Mouse (Mus musculus) cerebellum, adult (tissue): ENCODE results near the gene Pim3.

Source experiments
- ATAC-seq: cut with Nextera tagmentation; 2 replicates; pipeline ENCODE4 v1.9.2; 2017; ENCODE audit warnings: mild to moderate bottlenecking, moderate library complexity, mixed read lengths; ENCODE audit not compliant: insufficient number of reproducible peaks, low FRiP score, low TSS enrichment

Pim3 gene

DNA sequence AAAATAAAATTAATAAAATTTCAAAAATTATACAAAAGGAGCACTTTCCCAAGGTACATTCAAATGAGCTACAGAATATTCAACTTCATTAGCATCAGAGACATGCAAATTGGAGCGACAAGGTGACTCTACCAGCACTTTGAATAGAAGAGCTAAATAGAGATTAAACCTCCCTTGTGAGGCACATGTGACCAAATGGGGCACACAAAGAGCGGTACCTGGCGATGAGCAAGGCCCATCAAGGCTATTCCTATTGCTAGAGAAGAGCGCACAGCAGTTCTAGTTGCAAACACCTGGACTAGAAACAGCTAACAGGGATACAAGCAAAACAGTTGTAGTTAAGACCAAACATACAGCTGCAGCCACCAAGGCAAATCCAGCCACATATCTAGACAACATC is 44.4 kb downstream of the Pim3 start:
- ATAC-seq: no peak

DNA sequence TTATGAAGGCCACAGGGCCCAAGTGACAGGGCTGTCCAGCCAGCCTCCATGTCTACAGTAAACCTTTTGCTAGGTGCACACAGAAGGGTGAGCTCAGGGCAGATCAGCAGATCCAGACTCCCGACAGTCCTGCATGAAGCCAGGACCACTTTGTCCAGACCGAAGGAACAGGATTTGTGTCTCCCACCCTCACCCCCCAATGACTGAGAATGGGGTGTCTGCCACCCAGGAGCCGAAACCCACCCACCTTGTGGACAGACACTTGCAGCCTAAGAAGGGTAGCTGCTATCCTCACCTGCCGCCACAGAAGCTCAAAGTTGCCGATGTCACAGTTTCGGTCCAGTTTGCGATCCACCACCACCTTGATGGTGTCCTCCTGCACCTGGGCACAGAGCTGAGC is 53.1 kb downstream of the Pim3 start:
- no peak for ATAC-seq
